Mouse (Mus musculus) R1 (cell line): ENCODE results near the gene Nudt4.

Experiments used
- DNase-seq: peaks from one replicate; pipeline ENCODE4 v3.0.0-alpha.2; 2018; ENCODE audit warnings: low read depth, low spot score

Gene Nudt4

DNA sequence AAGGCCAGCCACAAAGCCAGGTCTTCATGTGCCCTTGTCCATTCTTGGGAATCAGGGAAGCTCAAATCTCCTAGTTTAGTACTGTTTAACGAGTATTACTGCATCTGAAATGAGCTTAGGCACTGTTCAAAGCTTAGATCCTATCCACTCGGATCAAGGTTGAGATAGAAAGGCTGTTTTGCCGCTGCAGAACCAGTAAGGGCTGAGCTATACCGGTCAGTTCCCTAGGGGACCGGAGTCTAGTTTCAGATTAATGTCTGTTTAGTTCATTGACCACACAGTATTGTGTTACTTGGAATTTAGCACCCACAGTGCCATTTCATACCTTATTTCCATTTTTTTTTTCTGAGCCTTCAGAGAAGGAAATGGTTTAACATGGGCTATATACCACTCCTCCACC, 3.6 kb upstream of the Nudt4 start:
- no peak for DNase-seq

DNA sequence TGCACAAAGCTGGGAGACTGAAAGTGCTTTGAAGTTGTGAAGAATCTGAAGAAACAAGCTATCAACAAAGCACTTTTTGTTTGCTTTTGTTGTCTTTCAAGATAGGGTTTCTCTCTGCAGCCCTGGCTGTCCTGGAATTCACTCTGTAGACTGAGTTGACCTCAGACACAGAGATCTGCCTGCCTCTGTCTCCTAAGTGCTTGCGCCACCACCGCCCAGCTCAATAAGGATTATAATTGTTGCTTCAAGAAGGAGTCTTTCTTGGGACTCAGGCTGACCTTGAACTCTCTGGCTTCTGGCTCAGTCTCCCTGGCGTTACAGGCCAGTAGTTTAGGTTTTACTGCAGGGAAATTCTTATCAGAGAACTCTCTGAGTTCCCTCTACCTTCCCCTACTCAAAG, 2.8 kb upstream of the Nudt4 start:
- peak; percentile 65 for DNase-seq

DNA sequence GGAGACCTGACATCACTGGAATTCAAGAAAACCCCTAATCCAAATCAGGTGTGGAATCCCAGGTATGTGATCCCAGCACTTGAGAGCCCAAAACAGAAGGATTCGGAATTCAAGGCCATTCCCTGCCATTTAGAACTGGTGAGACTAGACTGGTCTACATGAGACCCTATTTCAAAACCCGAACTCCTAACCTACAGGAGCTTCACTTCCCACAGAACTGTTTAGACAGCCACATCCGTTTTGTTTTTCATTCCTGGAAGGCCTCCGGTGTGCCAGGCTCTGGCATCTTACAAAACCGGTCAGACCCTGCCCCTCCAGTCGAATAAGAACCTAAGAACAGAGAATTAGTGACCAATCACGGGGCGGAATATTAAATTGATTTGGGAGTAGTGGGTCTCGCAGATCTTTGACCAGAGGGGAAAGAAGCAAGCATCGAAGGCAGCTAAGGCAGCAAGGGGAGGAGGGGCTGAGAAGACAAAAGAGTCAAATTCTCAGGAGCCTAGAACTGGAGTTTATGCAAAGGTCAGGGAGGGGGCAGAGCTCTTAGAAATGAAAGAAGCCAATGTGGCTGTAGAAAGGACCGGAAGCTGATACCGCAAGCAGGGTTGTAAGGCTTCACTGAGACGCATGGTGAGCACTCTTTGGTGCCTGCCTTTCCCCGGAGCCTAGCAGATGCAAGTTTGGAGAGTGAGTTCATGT, 1.4 kb upstream of the Nudt4 start:
- DNase-seq = peak; percentile 98

GRCm38 (mm10) chr10:95562859-95563841, 796 bp downstream of the Nudt4 start:
- peak; percentile 43 for DNase-seq

DNA sequence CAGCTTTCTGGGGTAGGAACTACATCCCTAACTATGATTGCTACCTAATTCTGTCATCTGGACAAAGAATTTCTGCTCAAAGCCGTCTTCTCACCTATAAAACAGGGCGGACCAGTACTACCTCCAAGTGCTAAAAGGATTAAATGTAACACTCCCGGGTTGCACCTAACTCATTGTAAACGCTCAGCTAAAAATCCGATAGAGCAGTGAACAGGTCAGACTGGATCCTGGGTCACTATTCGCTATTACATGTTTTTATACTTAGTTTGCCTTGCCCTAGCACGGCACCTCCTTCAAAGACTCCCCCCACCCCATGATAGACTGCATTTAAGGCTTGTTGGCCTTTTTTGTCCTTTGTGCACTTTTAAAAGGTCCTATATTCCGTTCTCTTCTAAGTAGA, 1.6 kb downstream of the Nudt4 start:
- no peak for DNase-seq

- DNase-seq = no peak
Measured at GRCm38 (mm10) chr10:95561616-95562015, 2.3 kb downstream of the Nudt4 start.

- no peak for DNase-seq
Measured at GRCm38 (mm10) chr10:95560394-95560983, 3.5 kb downstream of the Nudt4 start.

DNA sequence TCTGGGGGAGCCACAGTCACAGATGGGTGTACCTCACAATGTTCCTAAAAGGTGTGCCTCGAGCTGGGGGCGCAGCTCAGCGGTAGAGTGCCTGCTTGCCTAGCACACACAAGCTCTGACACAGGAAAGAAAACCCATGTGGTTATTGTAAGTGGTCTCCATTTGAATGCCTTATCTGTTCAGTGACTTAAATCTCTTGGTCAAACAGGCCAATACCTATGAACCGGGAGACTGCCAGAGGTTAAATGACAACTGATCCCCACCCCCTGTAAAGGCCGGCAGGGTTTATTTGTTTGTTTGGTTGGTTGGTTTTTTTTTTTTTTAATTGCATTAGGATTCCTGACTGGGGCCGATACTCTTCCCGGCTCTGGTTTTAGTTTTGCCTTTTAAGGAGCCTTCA, 4.5 kb downstream of the Nudt4 start:
- DNase-seq = no peak

- peak; percentile 83 for DNase-seq
Measured at GRCm38 (mm10) chr10:95557337-95557828, 6.6 kb downstream of the Nudt4 start.

DNA sequence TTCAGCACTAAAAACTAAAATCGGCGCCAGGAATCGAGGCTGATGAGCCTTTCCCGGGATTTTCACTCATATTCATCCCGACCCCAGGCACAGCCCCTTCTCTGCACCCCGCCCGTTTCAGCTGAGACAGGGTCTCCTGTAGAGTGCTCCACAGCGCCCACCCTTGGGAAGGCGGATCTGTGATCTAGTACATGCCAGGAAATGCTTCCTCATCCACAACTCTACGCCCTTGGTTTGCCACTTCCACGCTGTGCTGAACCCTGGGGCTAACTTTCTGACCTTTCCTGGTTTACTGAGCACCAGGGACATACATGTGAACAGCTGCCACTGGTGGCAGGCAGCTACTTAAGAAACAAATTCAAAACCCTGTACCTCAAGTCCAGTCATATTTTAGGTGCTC, 8.1 kb downstream of the Nudt4 start:
- DNase-seq = peak; percentile 53

- DNase-seq = no peak
Measured at GRCm38 (mm10) chr10:95552326-95552725, 11.6 kb downstream of the Nudt4 start.

DNA sequence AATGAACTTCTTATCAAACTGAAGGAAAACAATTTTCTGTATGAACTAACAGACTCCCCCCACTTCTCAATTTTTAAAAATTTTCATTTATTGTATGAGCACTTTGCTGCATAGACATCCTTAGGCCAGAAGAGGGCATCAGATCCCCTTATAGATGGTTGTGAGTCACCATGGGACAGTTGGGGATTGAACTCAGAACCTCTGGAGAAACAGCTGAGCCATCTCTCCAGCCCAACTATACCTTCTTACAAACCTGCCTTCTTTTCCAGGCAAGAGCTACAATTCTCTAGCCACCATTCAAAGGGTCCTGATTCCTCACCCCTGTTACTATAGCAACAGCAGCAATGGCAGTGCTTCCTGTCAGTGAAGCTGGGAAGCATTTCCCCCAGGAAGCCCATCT, 12.2 kb downstream of the Nudt4 start:
- peak; percentile 63 for DNase-seq

DNA sequence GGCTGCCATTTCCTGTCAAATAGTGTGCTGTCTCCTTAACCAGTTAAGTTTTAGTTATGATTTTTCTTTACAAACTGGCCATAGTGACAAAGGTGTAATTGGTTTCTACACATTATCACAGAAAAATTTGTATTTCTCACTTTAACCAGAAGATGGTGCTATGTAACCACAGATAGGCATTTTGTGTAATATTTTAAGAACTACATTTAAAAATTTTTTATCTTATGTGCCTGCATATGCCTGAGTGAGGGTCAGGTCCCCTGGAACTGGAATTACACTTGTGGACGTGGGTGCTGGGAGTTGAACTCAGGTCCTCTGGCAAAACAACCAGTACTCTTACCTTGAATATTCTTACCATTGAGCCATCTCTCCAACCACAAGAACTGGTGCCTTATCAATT, 13.4 kb downstream of the Nudt4 start:
- no peak for DNase-seq

DNA sequence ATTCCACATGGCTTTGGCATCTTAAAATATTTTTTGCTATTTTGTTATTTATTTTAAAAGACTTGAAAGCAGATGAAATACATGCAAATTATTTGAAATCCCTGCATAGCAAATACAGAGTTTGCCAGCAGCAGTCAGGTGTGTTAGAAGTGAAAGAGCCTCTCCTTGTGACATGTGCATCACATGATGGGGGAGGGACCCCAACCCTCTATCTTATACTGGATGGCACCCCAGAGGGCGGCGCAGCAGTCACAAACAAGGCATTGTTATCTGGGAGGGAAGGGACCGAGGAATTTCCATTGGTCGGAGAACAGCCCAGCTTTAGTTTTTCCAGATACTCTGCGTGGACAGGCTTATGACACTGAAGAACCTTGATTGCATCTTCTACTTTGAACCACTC, 14.9 kb downstream of the Nudt4 start:
- peak; percentile 55 for DNase-seq

GRCm38 (mm10) chr10:95548154-95548826, 15.7 kb downstream of the Nudt4 start:
- DNase-seq = no peak

DNA sequence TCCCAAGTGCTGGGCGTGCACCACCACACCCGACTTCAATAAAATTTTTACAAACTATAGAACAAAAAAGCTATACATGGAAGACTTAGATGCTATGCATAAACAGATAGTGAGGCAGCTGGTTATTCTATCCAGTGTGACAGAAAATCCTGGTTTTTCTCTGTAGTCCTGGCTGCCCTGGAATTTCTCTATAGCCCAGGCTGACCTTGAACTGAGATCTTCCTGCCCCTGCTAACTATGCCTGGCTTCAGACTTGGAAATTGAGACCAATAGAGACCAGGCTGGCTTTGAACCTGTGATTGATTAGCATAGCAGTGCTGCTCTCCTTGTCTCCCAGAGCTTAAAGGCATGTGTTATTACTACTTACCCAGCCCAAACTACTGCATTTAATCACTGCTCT, 17.8 kb downstream of the Nudt4 start:
- peak; percentile 36 for DNase-seq

GRCm38 (mm10) chr10:95545051-95545450, 18.9 kb downstream of the Nudt4 start:
- peak; percentile 78 for DNase-seq

GRCm38 (mm10) chr10:95544651-95545050, 19.3 kb downstream of the Nudt4 start:
- DNase-seq = peak; percentile 27

DNA sequence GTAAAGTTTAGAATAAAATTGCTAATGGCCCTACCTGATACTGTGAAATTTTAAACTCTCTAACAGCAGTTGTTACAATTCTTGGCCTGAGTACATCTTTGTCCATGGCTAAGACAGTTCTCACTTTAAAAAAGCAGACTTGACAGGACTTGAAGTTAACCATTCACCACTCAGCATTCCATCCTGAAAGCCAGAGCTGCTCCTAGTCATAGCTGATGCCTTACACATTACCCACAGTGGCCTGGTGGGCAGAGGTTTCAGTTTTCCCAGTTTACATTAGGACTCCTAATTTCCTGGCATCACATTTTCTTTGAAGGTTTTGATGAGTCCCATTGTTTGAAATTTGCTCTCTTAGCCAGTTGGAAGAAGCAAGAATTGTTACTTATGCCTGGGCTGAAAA, 19.9 kb downstream of the Nudt4 start:
- no peak for DNase-seq

- no peak for DNase-seq
Measured at GRCm38 (mm10) chr10:95543377-95543776, 20.6 kb downstream of the Nudt4 start.

- DNase-seq = no peak
Measured at GRCm38 (mm10) chr10:95542916-95543315, 21.0 kb downstream of the Nudt4 start.

GRCm38 (mm10) chr10:95539841-95540240, 24.1 kb downstream of the Nudt4 start:
- no peak for DNase-seq
